Mouse (Mus musculus) midbrain, embryonic 16.5 days (tissue): Measurements from ENCODE around the gene Traf3ip3. TPM values are rescaled to one million over a fixed set of nuclear protein-coding genes. Genes with fewer than 3 reads are reported as not detected.

ENCODE experiments used
- ATAC-seq: fragments of 200-750 bp; cut with Nextera tagmentation; 2 replicates; pipeline ENCODE4 v1.8.0; 2017; ENCODE audit warnings: moderate TSS enrichment
- H3K27ac ChIP-seq: fragments of 300-500 bp; sonication (generic); 2 replicates; pipeline ENCODE4 v1.5.1; 2014; ENCODE audit warnings: mild to moderate bottlenecking, low read length, mixed read lengths
- H3K27me3 ChIP-seq: fragments of 300-500 bp; sonication (generic); 2 replicates; pipeline ENCODE4 v1.6.1; 2014; ENCODE audit warnings: low read depth, low read length, mixed read lengths; ENCODE audit not compliant: control insufficient read depth, insufficient read depth
- H3K36me3 ChIP-seq: fragments of 300-500 bp; sonication (generic); 2 replicates; pipeline ENCODE4 v1.6.1; 2014; ENCODE audit warnings: mild to moderate bottlenecking, low read length, moderate library complexity, mixed read lengths; ENCODE audit not compliant: control insufficient read depth, insufficient read depth
- H3K4me1 ChIP-seq: fragments of 300-500 bp; sonication (generic); 2 replicates; pipeline ENCODE4 v1.6.1; 2014; ENCODE audit warnings: mild to moderate bottlenecking, low read length, mixed read lengths; ENCODE audit not compliant: control insufficient read depth, insufficient read depth
- H3K4me2 ChIP-seq: fragments of 300-500 bp; sonication (generic); 2 replicates; pipeline ENCODE4 v1.6.1; 2014; ENCODE audit warnings: mild to moderate bottlenecking, low read length, mixed read lengths
- H3K4me3 ChIP-seq: fragments of 300-500 bp; sonication (generic); 2 replicates; pipeline ENCODE4 v1.5.1; 2014; ENCODE audit warnings: low read depth, mild to moderate bottlenecking, low read length, moderate library complexity, mixed read lengths
- H3K9ac ChIP-seq: fragments of 300-500 bp; sonication (generic); 2 replicates; pipeline ENCODE4 v1.6.1; 2014; ENCODE audit warnings: low read depth, low read length, mixed read lengths
- H3K9me3 ChIP-seq: fragments of 300-500 bp; sonication (generic); replicated peaks from 2 replicates; pipeline ENCODE4 v1.6.1; 2014; ENCODE audit warnings: mild to moderate bottlenecking, low read length, mixed read lengths; ENCODE audit not compliant: control insufficient read depth, poor library complexity, severe bottlenecking
- WGBS: fragments of 180-500 bp; shearing (Covaris S2); extraction: QIAGEN DNeasy Blood & Tissue Kit; methylation state at CpG from one replicate; pipeline ENCODE4 v1.1.7; 2014; 5-methylcytosine and 5-hydroxymethylcytosine counted together
- polyA plus RNA-seq: library from polyadenylated mRNA; unstranded; fragments of >200 nt; fragmentation: Nextera tagmentation; extraction: Ambion mirVana; gene quantifications from 2 replicates; pipeline ENCODE4 v1.2.1, GENCODE M21; 2015

The Traf3ip3 gene
- polyA plus RNA-seq, 1 experiment from 2014 or later, result 1.1 TPM

DNA sequence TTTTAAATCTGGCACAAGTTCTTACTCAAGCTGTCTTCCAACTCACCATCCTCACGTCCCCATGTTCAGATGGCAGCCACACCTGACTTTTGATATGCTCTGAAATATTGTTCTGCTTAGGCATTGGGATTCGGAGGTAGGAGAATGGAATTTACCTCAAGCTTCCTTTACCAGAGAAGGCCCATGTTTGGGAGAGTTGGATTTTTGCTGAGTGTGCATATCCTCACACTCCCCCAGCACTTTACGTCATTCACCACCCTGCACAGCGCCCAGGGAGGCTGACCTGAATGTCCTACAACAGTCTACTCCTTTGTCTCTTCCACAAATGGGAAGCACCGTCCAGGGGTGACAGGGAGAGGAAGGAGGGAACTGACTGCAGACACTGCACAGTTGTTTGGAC, 18.9 kb upstream of the Traf3ip3 start:
- no peaks in the 10 kb centered on the region for H3K4me1 ChIP-seq
- ATAC-seq, result no peak
- no peaks in the 10 kb centered on the region for H3K27me3 ChIP-seq
- no peak overlapping the region for H3K4me2 ChIP-seq
- no peak overlapping the region for H3K9ac ChIP-seq
- H3K36me3 ChIP-seq, result no peaks in the 10 kb centered on the region
- no peaks in the 10 kb centered on the region for H3K9me3 ChIP-seq
- H3K4me3 ChIP-seq, result no peak overlapping the region
- 77% methylated on average over 5 of the region's 5 CpGs for WGBS
- no peak overlapping the region for H3K27ac ChIP-seq

DNA sequence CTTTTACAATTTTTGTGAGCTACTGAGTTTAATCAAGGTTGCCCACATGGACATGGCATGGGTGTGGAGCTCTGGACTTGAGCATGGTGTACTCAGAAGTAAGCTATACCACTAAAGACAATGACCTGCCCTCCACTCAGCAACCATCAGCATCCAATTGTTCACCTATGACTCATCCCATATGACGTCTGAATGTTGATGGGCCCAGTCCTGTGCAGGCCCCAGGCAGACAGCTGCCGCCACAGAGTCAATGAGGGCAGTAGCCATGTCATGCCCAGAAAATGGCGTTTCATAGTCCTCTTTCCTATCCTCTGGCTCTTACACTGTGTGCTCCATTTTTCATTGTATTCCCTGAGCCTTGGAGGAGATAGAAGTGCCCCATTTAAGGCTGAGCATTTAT, 14.5 kb upstream of the Traf3ip3 start:
- Histone ChIP-seq H3K27me3 (no peaks in the 10 kb centered on the region), H3K4me1 (no peaks in the 10 kb centered on the region), H3K4me2 (no peak overlapping the region), H3K9me3 (no peaks in the 10 kb centered on the region), H3K9ac (no peak overlapping the region), H3K36me3 (no peaks in the 10 kb centered on the region), H3K27ac (no peak overlapping the region), H3K4me3 (no peak overlapping the region)
- WGBS, result 76% methylated on average over 3 of the region's 3 CpGs
- ATAC-seq, result no peak

DNA sequence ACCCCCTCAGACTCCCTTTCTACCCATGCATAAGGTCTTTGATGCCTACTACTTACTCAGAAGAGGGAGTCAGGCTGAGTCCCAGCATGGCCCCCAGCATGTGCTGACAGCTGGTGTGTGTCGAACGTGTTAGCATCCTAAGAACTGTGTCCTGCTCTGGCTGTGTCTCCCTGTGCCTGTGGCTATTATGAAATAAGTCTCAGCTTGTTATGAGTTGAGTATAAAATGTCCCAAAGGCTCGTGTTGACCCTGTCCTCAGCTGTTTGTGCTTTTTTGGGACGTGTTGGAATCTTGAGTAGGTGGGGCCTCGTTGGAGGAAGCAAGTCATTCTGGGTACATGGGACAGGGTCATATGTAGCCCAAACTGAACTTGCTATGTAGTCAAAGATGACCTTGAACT, 12.6 kb upstream of the Traf3ip3 start:
- Histone ChIP-seq H3K9me3 (no peaks in the 10 kb centered on the region), H3K9ac (no peak overlapping the region), H3K36me3 (no peaks in the 10 kb centered on the region), H3K4me3 (no peak overlapping the region), H3K4me1 (no peaks in the 10 kb centered on the region), H3K27me3 (no peaks in the 10 kb centered on the region), H3K4me2 (no peak overlapping the region), H3K27ac (no peak overlapping the region)
- ATAC-seq, result no peak
- WGBS, result 86% methylated on average over 5 of the region's 5 CpGs

DNA sequence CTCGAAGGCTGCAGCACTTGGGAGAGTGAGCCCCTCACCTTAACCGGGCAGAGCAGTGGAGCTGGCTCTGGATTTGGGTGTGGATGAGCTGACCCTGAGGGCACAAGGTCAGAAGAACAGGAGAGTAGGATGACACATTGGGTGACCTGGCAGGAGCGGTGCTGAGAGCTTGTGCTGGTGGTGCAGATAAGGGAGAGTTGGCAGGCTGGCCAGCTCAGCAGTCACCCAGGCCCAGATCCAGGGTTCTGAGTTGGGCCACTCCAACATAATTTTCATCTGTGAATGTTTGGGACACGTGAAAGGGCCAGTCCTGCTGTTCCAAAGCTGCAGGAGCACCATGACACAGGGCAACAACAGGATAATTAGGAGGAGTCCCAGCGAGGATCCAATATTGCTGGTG, 9.9 kb upstream of the Traf3ip3 start:
- no peak for ATAC-seq
- no peaks in the 10 kb centered on the region for H3K9me3 ChIP-seq
- H3K9ac ChIP-seq, result no peak overlapping the region
- H3K36me3 ChIP-seq, result no peaks in the 10 kb centered on the region
- H3K27me3 ChIP-seq, result no peaks in the 10 kb centered on the region
- no peak overlapping the region for H3K27ac ChIP-seq
- no peaks in the 10 kb centered on the region for H3K4me1 ChIP-seq
- no peak overlapping the region for H3K4me2 ChIP-seq
- WGBS, result 81% methylated on average over 5 of the region's 5 CpGs
- H3K4me3 ChIP-seq, result no peak overlapping the region

DNA sequence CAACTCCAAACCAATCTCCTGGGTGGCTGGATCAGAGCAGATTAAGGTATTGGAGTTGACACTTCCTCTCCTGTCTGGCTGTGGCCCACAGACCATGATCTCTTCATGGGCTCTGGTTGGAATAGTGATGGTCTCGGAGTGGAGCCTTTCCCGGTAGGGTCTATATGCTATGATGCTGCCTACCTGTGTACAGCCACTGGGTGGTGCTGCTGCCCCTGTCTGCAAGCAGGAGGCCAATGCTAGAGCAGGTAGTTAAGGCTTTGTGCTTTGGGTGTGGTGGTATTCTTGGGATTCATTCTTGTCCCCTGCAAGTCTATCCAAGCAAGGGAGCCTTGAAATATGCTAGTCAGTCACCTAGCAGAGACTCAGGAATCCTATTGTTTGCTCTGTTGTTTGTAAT, 6.7 kb upstream of the Traf3ip3 start:
- H3K27me3 ChIP-seq, result no peaks in the 10 kb centered on the region; the same call in 1 of the 2 replicates
- no peak overlapping the region for H3K4me3 ChIP-seq
- no peak overlapping the region for H3K9ac ChIP-seq
- H3K4me1 ChIP-seq, result no peaks in the 10 kb centered on the region
- ATAC-seq, result no peak
- no peaks in the 10 kb centered on the region for H3K9me3 ChIP-seq
- no peaks in the 10 kb centered on the region for H3K36me3 ChIP-seq
- H3K4me2 ChIP-seq, result no peak overlapping the region
- H3K27ac ChIP-seq, result no peak overlapping the region
- 34% methylated on average over 2 of the region's 2 CpGs for WGBS

DNA sequence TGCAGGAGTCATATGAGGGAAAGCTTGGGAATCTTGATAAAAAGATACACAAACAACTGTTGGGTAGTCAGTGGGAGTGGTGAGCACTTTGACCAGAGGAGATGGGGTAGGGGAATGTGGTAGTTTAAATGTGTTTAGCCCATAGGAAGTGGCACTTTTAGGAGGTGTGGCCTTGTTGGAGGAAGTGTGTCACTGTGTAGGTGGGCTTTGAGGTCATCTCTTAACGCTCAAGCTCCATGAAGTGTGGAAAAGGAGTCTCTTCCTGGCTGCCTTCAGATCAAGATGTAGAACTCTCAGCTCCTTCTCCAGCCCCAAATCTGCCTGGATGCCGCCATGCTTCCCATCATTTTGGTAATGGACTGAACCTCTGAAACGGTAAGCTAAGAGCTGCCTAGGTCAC, 6.0 kb upstream of the Traf3ip3 start, which contains the start of gene Lamb3:
TSS of gene Lamb3 (plus strand) at position 197 of the 400 bp plus-strand sequence.
- no peaks in the 10 kb centered on the region for H3K4me1 ChIP-seq
- no peaks in the 10 kb centered on the region for H3K9me3 ChIP-seq
- 94% methylated on average over 3 of the region's 3 CpGs for WGBS
- H3K4me3 ChIP-seq, result no peak within 1 kb of the TSS
- H3K4me2 ChIP-seq, result no peak within 1 kb of the TSS
- H3K27me3 ChIP-seq, result no peaks in the 10 kb centered on the region; the same call in 1 of the 2 replicates
- H3K27ac ChIP-seq, result no peak within 1 kb of the TSS
- H3K36me3 ChIP-seq, result no peaks in the 10 kb centered on the region
- H3K9ac ChIP-seq, result no peak within 1 kb of the TSS
- no peak for ATAC-seq

DNA sequence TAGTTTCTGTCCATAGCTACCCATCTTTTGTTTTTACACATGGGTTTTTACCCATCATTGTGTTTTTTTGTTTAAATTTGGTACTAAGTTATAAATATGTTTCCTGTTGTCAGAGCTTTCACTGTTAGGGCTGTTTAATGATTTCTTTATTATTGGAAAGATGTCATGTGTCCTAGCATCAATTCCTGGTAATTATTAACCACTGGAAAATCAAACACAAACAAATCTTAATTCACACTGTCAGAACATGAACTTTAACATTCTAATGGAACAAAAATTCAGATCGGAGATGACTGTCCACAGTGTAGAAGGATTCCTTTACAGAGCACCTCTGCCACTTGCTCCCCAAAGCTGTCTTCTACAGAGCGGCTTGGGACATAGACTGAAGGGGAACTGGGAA, 3.9 kb upstream of the Traf3ip3 start:
- no peaks in the 10 kb centered on the region; the same call in 1 of the 2 replicates for H3K27me3 ChIP-seq
- no peak overlapping the region for H3K4me2 ChIP-seq
- H3K9me3 ChIP-seq, result no peaks in the 10 kb centered on the region
- H3K27ac ChIP-seq, result no peak overlapping the region
- WGBS, result 98% methylated on average over 2 of the region's 2 CpGs
- no peaks in the 10 kb centered on the region for H3K4me1 ChIP-seq
- H3K36me3 ChIP-seq, result no peaks in the 10 kb centered on the region
- H3K9ac ChIP-seq, result no peak overlapping the region
- H3K4me3 ChIP-seq, result no peak overlapping the region
- ATAC-seq, result no peak

DNA sequence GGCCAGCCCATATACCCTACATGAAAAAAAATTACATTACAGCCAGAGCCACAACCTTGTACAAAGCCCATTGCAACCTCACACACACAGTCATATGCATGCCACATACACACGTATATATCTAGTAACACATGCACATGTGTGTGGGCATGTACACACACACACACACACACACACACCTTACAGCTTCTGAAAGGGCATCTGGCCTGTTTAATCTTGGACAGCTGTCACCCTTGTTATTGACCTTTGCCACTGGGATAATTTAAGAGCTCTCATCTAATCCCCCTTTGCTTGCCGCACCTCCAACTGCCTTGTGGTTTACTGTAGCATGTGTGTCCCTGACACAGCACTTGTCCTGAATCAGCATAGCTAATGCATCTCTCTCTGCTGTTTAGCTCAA, 2.3 kb upstream of the Traf3ip3 start:
- no peaks in the 10 kb centered on the region for H3K4me1 ChIP-seq
- H3K27me3 ChIP-seq, result no peaks in the 10 kb centered on the region; the same call in 1 of the 2 replicates
- no peaks in the 10 kb centered on the region for H3K36me3 ChIP-seq
- ATAC-seq, result no peak
- no peak overlapping the region for H3K27ac ChIP-seq
- no peak overlapping the region for H3K4me2 ChIP-seq
- WGBS, result 83% methylated on average over 2 of the region's 2 CpGs
- H3K9ac ChIP-seq, result no peak overlapping the region
- H3K4me3 ChIP-seq, result no peak overlapping the region
- no peaks in the 10 kb centered on the region for H3K9me3 ChIP-seq

DNA sequence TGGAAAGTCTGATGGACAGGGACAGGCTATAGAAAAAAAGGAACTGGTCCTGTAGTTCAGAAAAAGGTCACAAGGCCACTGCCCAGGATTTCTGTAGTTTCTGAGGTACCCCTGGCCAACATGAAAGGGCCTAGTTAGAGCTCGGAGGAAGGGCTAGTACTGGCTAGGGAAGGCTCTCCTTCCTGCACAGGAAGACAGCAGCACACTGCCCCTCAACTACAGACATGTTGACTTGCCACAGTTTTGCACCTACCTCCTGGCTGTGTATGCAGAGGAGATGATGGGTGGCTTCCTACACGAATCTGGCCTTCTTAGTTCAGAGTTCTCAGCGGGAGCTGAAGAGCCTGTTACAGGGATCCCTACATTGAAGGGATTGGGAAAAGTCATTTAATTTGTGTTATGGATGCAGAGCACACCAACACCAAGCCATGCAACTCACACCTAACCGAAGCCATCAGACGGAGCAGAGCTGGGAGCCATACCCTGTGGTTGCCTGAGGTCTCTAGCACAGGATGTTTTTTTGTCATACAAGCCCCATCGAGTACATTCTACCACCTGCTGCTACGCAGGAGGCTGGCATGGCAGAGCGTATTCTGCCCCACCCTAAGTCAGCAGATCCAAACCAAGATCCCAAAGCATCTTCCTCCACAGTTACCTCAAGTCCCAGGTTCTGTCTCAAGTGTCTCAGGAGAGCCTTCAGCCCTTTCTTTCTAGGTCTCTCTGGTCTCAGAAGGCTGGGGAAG, 692 bp downstream of the Traf3ip3 start:
- ATAC-seq, result no peak

More for the DNA sequence above, 692 bp downstream of the Traf3ip3 start:
- Histone ChIP-seq H3K27ac (no peak overlapping the region), H3K4me3 (no peak overlapping the region), H3K4me2 (no peak overlapping the region), H3K4me1 (no peaks in the 10 kb centered on the region), H3K9me3 (no peaks in the 10 kb centered on the region), H3K36me3 (no peaks in the 10 kb centered on the region), H3K27me3 (no peaks in the 10 kb centered on the region; the same call in 1 of the 2 replicates), H3K9ac (no peak overlapping the region)
- WGBS, result 86% methylated on average over 8 of the region's 8 CpGs
